Mouse (Mus musculus): ENCODE data around the gene Kcng3. TPM values are rescaled to one million over a fixed set of nuclear protein-coding genes. Genes with fewer than 3 reads are reported as not detected.

Gene Kcng3
- polyA plus RNA-seq, 1 experiment from 2014 or later, result not detected

GRCm38 (mm10) chr17:83588663-83589341 lies 42.9 kb downstream of the Kcng3 start:
- no peak for ATAC-seq
- H3K27me3 ChIP-seq (replicated peaks; ENCODE audit: control insufficient read depth, insufficient read depth, low read length), result no peaks in the 10 kb centered on the region
- H3K4me1 ChIP-seq (ENCODE audit: control insufficient read depth, insufficient read depth, low read depth, low read length), result no peaks in the 10 kb centered on the region
- H3K36me3 ChIP-seq (ENCODE audit: control insufficient read depth, insufficient read depth, low read length), result no peaks in the 10 kb centered on the region
- H3K4me3 ChIP-seq (ENCODE audit: low read length), result no peak overlapping the region
- WGBS, result 85% methylated on average over 6 of the region's 6 CpGs
- H3K4me2 ChIP-seq (ENCODE audit: low read length), result no peak overlapping the region
- no peak overlapping the region for H3K9ac ChIP-seq (ENCODE audit: low read depth, low read length)
- H3K27ac ChIP-seq (ENCODE audit: low read depth, low read length), result no peak overlapping the region
- H3K9me3 ChIP-seq (ENCODE audit: control insufficient read depth, low read length), result peaks cover 4% of the 10 kb centered on the region

GRCm38 (mm10) chr17:83587731-83588130 lies 44.0 kb downstream of the Kcng3 start:
- WGBS, result 81% methylated on average over 8 of the region's 8 CpGs
- H3K27ac ChIP-seq (ENCODE audit: low read depth, low read length), result no peak overlapping the region
- H3K36me3 ChIP-seq (ENCODE audit: control insufficient read depth, insufficient read depth, low read length), result no peaks in the 10 kb centered on the region
- no peak overlapping the region for H3K4me3 ChIP-seq (ENCODE audit: low read length)
- no peaks in the 10 kb centered on the region for H3K4me1 ChIP-seq (ENCODE audit: control insufficient read depth, insufficient read depth, low read depth, low read length)
- no peak overlapping the region for H3K9ac ChIP-seq (ENCODE audit: low read depth, low read length)
- H3K27me3 ChIP-seq (replicated peaks; ENCODE audit: control insufficient read depth, insufficient read depth, low read length), result no peaks in the 10 kb centered on the region
- ATAC-seq, result no peak; the same call in 1 of the 2 replicates
- H3K4me2 ChIP-seq (ENCODE audit: low read length), result no peak overlapping the region
- H3K9me3 ChIP-seq (ENCODE audit: control insufficient read depth, low read length), result peaks cover 4% of the 10 kb centered on the region

GRCm38 (mm10) chr17:83582585-83582984 lies 49.1 kb downstream of the Kcng3 start:
- no peak overlapping the region for H3K9ac ChIP-seq (ENCODE audit: low read depth, low read length)

GRCm38 (mm10) chr17:83580734-83581133 lies 51.0 kb downstream of the Kcng3 start:
- H3K9me3 ChIP-seq (ENCODE audit: control insufficient read depth, low read length), result no peaks in the 10 kb centered on the region
- no peak overlapping the region for H3K9ac ChIP-seq (ENCODE audit: low read depth, low read length)
- H3K4me1 ChIP-seq (ENCODE audit: control insufficient read depth, insufficient read depth, low read depth, low read length), result no peaks in the 10 kb centered on the region
- no peak overlapping the region for H3K27ac ChIP-seq (ENCODE audit: low read depth, low read length)
- 92% methylated on average over 5 of the region's 5 CpGs for WGBS
- no peak for ATAC-seq
- H3K4me2 ChIP-seq (ENCODE audit: low read length), result no peak overlapping the region
- no peak overlapping the region for H3K4me3 ChIP-seq (ENCODE audit: low read length)
- H3K36me3 ChIP-seq (ENCODE audit: control insufficient read depth, insufficient read depth, low read length), result no peaks in the 10 kb centered on the region
- H3K27me3 ChIP-seq (replicated peaks; ENCODE audit: control insufficient read depth, insufficient read depth, low read length), result no peaks in the 10 kb centered on the region

More at GRCm38 (mm10) chr17:83582585-83582984, 49.1 kb downstream of the Kcng3 start:
- 67% methylated on average over 2 of the region's 2 CpGs for WGBS
- ATAC-seq, result no peak
- Histone ChIP-seq H3K4me2 (ENCODE audit: low read length) (no peak overlapping the region), H3K9me3 (ENCODE audit: control insufficient read depth, low read length) (no peaks in the 10 kb centered on the region), H3K36me3 (ENCODE audit: control insufficient read depth, insufficient read depth, low read length) (no peaks in the 10 kb centered on the region), H3K27me3 (replicated peaks; ENCODE audit: control insufficient read depth, insufficient read depth, low read length) (no peaks in the 10 kb centered on the region), H3K27ac (ENCODE audit: low read depth, low read length) (no peak overlapping the region), H3K4me3 (ENCODE audit: low read length) (no peak overlapping the region), H3K4me1 (ENCODE audit: control insufficient read depth, insufficient read depth, low read depth, low read length) (no peaks in the 10 kb centered on the region)

GRCm38 (mm10) chr17:83576810-83577371 lies 54.8 kb downstream of the Kcng3 start:
- H3K9ac ChIP-seq (ENCODE audit: low read depth, low read length), result no peak overlapping the region
- no peak for ATAC-seq

GRCm38 (mm10) chr17:83574615-83575014 lies 57.1 kb downstream of the Kcng3 start:
- no peak for ATAC-seq
- Histone ChIP-seq H3K4me1 (ENCODE audit: control insufficient read depth, insufficient read depth, low read depth, low read length) (no peaks in the 10 kb centered on the region), H3K9me3 (ENCODE audit: control insufficient read depth, low read length) (no peaks in the 10 kb centered on the region), H3K36me3 (ENCODE audit: control insufficient read depth, insufficient read depth, low read length) (no peaks in the 10 kb centered on the region), H3K27me3 (replicated peaks; ENCODE audit: control insufficient read depth, insufficient read depth, low read length) (no peaks in the 10 kb centered on the region), H3K4me2 (ENCODE audit: low read length) (no peak overlapping the region), H3K27ac (ENCODE audit: low read depth, low read length) (no peak overlapping the region), H3K4me3 (ENCODE audit: low read length) (no peak overlapping the region), H3K9ac (ENCODE audit: low read depth, low read length) (no peak overlapping the region)
- 92% methylated on average over 8 of the region's 8 CpGs for WGBS

More at GRCm38 (mm10) chr17:83576810-83577371, 54.8 kb downstream of the Kcng3 start:
- Histone ChIP-seq H3K27me3 (replicated peaks; ENCODE audit: control insufficient read depth, insufficient read depth, low read length) (no peaks in the 10 kb centered on the region), H3K4me3 (ENCODE audit: low read length) (no peak overlapping the region), H3K27ac (ENCODE audit: low read depth, low read length) (no peak overlapping the region), H3K4me2 (ENCODE audit: low read length) (no peak overlapping the region), H3K36me3 (ENCODE audit: control insufficient read depth, insufficient read depth, low read length) (no peaks in the 10 kb centered on the region), H3K4me1 (ENCODE audit: control insufficient read depth, insufficient read depth, low read depth, low read length) (no peaks in the 10 kb centered on the region), H3K9me3 (ENCODE audit: control insufficient read depth, low read length) (no peaks in the 10 kb centered on the region)
- 94% methylated on average over 11 of the region's 11 CpGs for whole genome bisulfite sequencing

GRCm38 (mm10) chr17:83573128-83573527 lies 58.6 kb downstream of the Kcng3 start:
- Histone ChIP-seq H3K27ac (ENCODE audit: low read depth, low read length) (no peak overlapping the region), H3K4me2 (ENCODE audit: low read length) (no peak overlapping the region), H3K9ac (ENCODE audit: low read depth, low read length) (no peak overlapping the region), H3K4me1 (ENCODE audit: control insufficient read depth, insufficient read depth, low read depth, low read length) (no peaks in the 10 kb centered on the region), H3K36me3 (ENCODE audit: control insufficient read depth, insufficient read depth, low read length) (no peaks in the 10 kb centered on the region), H3K4me3 (ENCODE audit: low read length) (no peak overlapping the region), H3K27me3 (replicated peaks; ENCODE audit: control insufficient read depth, insufficient read depth, low read length) (no peaks in the 10 kb centered on the region), H3K9me3 (ENCODE audit: control insufficient read depth, low read length) (no peaks in the 10 kb centered on the region)
- WGBS, result 55% methylated on average over 6 of the region's 6 CpGs
- ATAC-seq, result peak; percentile 52

- no peaks in the 10 kb centered on the region for H3K4me1 ChIP-seq (ENCODE audit: control insufficient read depth, insufficient read depth, low read depth, low read length)
- no peak overlapping the region for H3K27ac ChIP-seq (ENCODE audit: low read depth, low read length)
- no peaks in the 10 kb centered on the region for H3K27me3 ChIP-seq (replicated peaks; ENCODE audit: control insufficient read depth, insufficient read depth, low read length)
- H3K36me3 ChIP-seq (ENCODE audit: control insufficient read depth, insufficient read depth, low read length), result no peaks in the 10 kb centered on the region
- no peak overlapping the region for H3K4me2 ChIP-seq (ENCODE audit: low read length)
- 46% methylated on average over 4 of the region's 4 CpGs for WGBS
- no peak overlapping the region for H3K4me3 ChIP-seq (ENCODE audit: low read length)
- H3K9ac ChIP-seq (ENCODE audit: low read depth, low read length), result no peak overlapping the region
- no peaks in the 10 kb centered on the region for H3K9me3 ChIP-seq (ENCODE audit: control insufficient read depth, low read length)
- no peak for ATAC-seq
Measured at GRCm38 (mm10) chr17:83572366-83572765, 59.3 kb downstream of the Kcng3 start.

- Histone ChIP-seq H3K4me1 (ENCODE audit: control insufficient read depth, insufficient read depth, low read depth, low read length) (peaks cover 3% of the 10 kb centered on the region; the same call in 1 of the 2 replicates), H3K9me3 (ENCODE audit: control insufficient read depth, low read length) (no peaks in the 10 kb centered on the region), H3K9ac (ENCODE audit: low read depth, low read length) (no peak overlapping the region), H3K4me2 (ENCODE audit: low read length) (no peak overlapping the region), H3K36me3 (ENCODE audit: control insufficient read depth, insufficient read depth, low read length) (no peaks in the 10 kb centered on the region), H3K27me3 (replicated peaks; ENCODE audit: control insufficient read depth, insufficient read depth, low read length) (no peaks in the 10 kb centered on the region), H3K4me3 (ENCODE audit: low read length) (no peak overlapping the region), H3K27ac (ENCODE audit: low read depth, low read length) (no peak overlapping the region)
- WGBS, result 29% methylated on average over 8 of the region's 8 CpGs
- ATAC-seq, result no peak
Measured at GRCm38 (mm10) chr17:83567375-83567774, 64.3 kb downstream of the Kcng3 start.
